Mouse (Mus musculus) forebrain, embryonic 16.5 days (tissue): ENCODE measurements around the gene Cyth1. TPM values are rescaled to one million over a fixed set of nuclear protein-coding genes. Genes with fewer than 3 reads are reported as not detected.

Source experiments
- ATAC-seq: fragments of 200-750 bp; cut with Nextera tagmentation; 2 replicates; pipeline ENCODE4 v1.8.0; 2017; ENCODE audit warnings: mild to moderate bottlenecking, moderate library complexity
- H3K27ac ChIP-seq: fragments of 300-500 bp; sonication (generic); 2 replicates; pipeline ENCODE4 v1.5.1; 2014; ENCODE audit warnings: low read length, control low read depth
- H3K27me3 ChIP-seq: fragments of 300-500 bp; sonication (generic); replicated peaks from 2 replicates; pipeline ENCODE4 v1.6.1; 2014; ENCODE audit warnings: low read length; ENCODE audit not compliant: control insufficient read depth, insufficient read depth
- H3K36me3 ChIP-seq: fragments of 300-500 bp; sonication (generic); 2 replicates; pipeline ENCODE4 v1.6.1; 2014; ENCODE audit not compliant: control insufficient read depth, insufficient read depth
- H3K4me1 ChIP-seq: fragments of 300-500 bp; sonication (generic); replicated peaks from 2 replicates; pipeline ENCODE4 v1.6.1; 2014; ENCODE audit warnings: low read length; ENCODE audit not compliant: control insufficient read depth, insufficient read depth
- H3K4me2 ChIP-seq: fragments of 300-500 bp; sonication (generic); 2 replicates; pipeline ENCODE4 v1.6.1; 2014; ENCODE audit warnings: mild to moderate bottlenecking, low read length, control low read depth
- H3K4me3 ChIP-seq: fragments of 300-500 bp; sonication (generic); replicated peaks from 2 replicates; pipeline ENCODE4 v1.5.1; 2014; ENCODE audit warnings: mild to moderate bottlenecking, low read length, control low read depth
- H3K9ac ChIP-seq: fragments of 300-500 bp; sonication (generic); replicated peaks from 2 replicates; pipeline ENCODE4 v1.6.1; 2014; ENCODE audit warnings: low read depth, low read length, control low read depth
- H3K9me3 ChIP-seq: fragments of 300-500 bp; sonication (generic); 2 replicates; pipeline ENCODE4 v1.6.1; 2016; ENCODE audit warnings: low read length; ENCODE audit not compliant: control insufficient read depth
- WGBS: fragments of 180-500 bp; shearing (Covaris S2); extraction: QIAGEN DNeasy Blood & Tissue Kit; methylation state at CpG from one replicate; pipeline ENCODE4 v1.1.7; 2014; 5-methylcytosine and 5-hydroxymethylcytosine counted together
- polyA plus RNA-seq: library from polyadenylated mRNA; unstranded; fragments of >200 nt; fragmentation: Nextera tagmentation; extraction: Ambion mirVana; gene quantifications from 2 replicates; pipeline ENCODE4 v1.2.1, GENCODE M21; 2015

Gene Cyth1
- polyA plus RNA-seq, 1 experiment from 2014 or later, result 32.1 TPM

- H3K4me1 ChIP-seq, result 0 out of 2 replicates have a peak, but pooled peaks cover 4% of the 10 kb centered on the region
- H3K4me2 ChIP-seq, result no peak overlapping the region
- H3K9me3 ChIP-seq, result no peaks in the 10 kb centered on the region
- H3K27me3 ChIP-seq, result no peaks in the 10 kb centered on the region
- H3K36me3 ChIP-seq, result no peaks in the 10 kb centered on the region
- H3K27ac ChIP-seq, result no peak overlapping the region
- no peak for ATAC-seq
- 10% methylated on average over 7 of the region's 7 CpGs for WGBS
- no peak overlapping the region for H3K4me3 ChIP-seq
- H3K9ac ChIP-seq, result no peak overlapping the region
Observed at GRCm38 (mm10) chr11:118142547-118143165, 105.7 kb downstream of the Cyth1 start.

GRCm38 (mm10) chr11:118140771-118141565 lies 107.4 kb downstream of the Cyth1 start:
- H3K27me3 ChIP-seq, result no peaks in the 10 kb centered on the region
- no peaks in the 10 kb centered on the region for H3K9me3 ChIP-seq
- no peak overlapping the region for H3K4me3 ChIP-seq
- H3K4me1 ChIP-seq, result 0 out of 2 replicates have a peak, but pooled peaks cover 4% of the 10 kb centered on the region
- no peak for ATAC-seq
- no peak overlapping the region for H3K4me2 ChIP-seq
- 85% methylated on average over 10 of the region's 10 CpGs for WGBS
- H3K27ac ChIP-seq, result no peak overlapping the region
- H3K36me3 ChIP-seq, result no peaks in the 10 kb centered on the region
- no peak overlapping the region for H3K9ac ChIP-seq

- Histone ChIP-seq H3K27ac (no peak overlapping the region), H3K4me1 (peaks cover 8% of the 10 kb centered on the region; the same call in 1 of the 2 replicates), H3K9me3 (no peaks in the 10 kb centered on the region), H3K27me3 (no peaks in the 10 kb centered on the region), H3K4me3 (no peak overlapping the region), H3K4me2 (no peak overlapping the region), H3K36me3 (no peaks in the 10 kb centered on the region), H3K9ac (no peak overlapping the region)
- 100% methylated on average over 6 of the region's 6 CpGs for WGBS
- ATAC-seq, result no peak
Observed at GRCm38 (mm10) chr11:118138347-118138746, 110.0 kb downstream of the Cyth1 start.

- Histone ChIP-seq H3K9ac (no peak overlapping the region), H3K4me2 (no peak overlapping the region), H3K9me3 (no peaks in the 10 kb centered on the region), H3K27ac (no peak overlapping the region), H3K36me3 (no peaks in the 10 kb centered on the region), H3K4me1 (peaks cover 6% of the 10 kb centered on the region; the same call in 1 of the 2 replicates), H3K4me3 (no peak overlapping the region), H3K27me3 (no peaks in the 10 kb centered on the region)
- WGBS, result 35% methylated on average over 5 of the region's 5 CpGs
- no peak for ATAC-seq
Observed at GRCm38 (mm10) chr11:118136172-118136632, 112.2 kb downstream of the Cyth1 start.

GRCm38 (mm10) chr11:118135271-118135670 lies 113.1 kb downstream of the Cyth1 start:
- ATAC-seq, result no peak
- WGBS, result 94% methylated on average over 6 of the region's 6 CpGs
- H3K27ac ChIP-seq, result no peak overlapping the region

GRCm38 (mm10) chr11:118133752-118134169 lies 114.6 kb downstream of the Cyth1 start:
- Histone ChIP-seq H3K9ac (no peak overlapping the region), H3K36me3 (no peaks in the 10 kb centered on the region), H3K27me3 (no peaks in the 10 kb centered on the region), H3K27ac (peak overlapping the region; percentile 9), H3K9me3 (no peaks in the 10 kb centered on the region), H3K4me2 (no peak overlapping the region), H3K4me3 (no peak overlapping the region), H3K4me1 (peaks cover 6% of the 10 kb centered on the region; the same call in 1 of the 2 replicates)
- WGBS, result 26% methylated on average over 4 of the region's 4 CpGs
- ATAC-seq, result peak; percentile 70

More at GRCm38 (mm10) chr11:118135271-118135670, 113.1 kb downstream of the Cyth1 start:
- Histone ChIP-seq H3K4me3 (no peak overlapping the region), H3K27me3 (no peaks in the 10 kb centered on the region), H3K9ac (no peak overlapping the region), H3K4me1 (peaks cover 6% of the 10 kb centered on the region; the same call in 1 of the 2 replicates), H3K9me3 (no peaks in the 10 kb centered on the region), H3K4me2 (no peak overlapping the region), H3K36me3 (no peaks in the 10 kb centered on the region)

DNA sequence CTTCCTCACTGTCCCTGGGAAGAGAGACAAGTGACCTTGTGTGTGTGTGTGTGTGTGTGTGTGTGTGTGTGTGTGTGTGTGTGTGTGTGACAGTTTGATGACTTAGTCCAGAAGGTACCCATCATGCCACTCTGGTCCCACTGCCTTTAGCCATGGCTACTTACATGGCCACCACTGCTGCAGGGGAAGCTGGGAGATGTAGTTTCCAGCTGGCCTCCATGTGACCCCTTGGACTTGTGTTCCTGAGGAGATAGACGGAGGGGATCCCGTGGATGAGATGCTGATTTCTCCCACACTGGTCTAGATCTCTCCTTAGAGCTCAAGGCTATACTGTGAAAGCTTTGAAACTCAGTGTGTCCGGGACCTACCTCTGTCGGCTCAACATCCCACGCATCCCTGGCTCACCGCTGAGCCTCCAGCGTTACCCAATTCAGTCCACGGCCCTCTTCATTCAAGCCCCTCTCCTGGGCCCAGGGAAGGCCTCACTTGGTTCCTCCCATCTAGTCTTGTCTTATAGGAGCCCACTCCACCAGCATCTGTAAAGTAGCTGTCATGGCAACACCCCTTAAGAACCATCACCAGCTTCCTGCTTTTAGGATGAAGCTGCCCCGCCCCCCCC lies 115.2 kb downstream of the Cyth1 start:
- WGBS, result 45% methylated on average over 9 of the region's 9 CpGs
- H3K27me3 ChIP-seq, result no peaks in the 10 kb centered on the region
- peaks cover 6% of the 10 kb centered on the region; the same call in 1 of the 2 replicates for H3K4me1 ChIP-seq
- H3K36me3 ChIP-seq, result no peaks in the 10 kb centered on the region
- H3K9ac ChIP-seq, result no peak overlapping the region
- H3K4me2 ChIP-seq, result no peak overlapping the region
- H3K27ac ChIP-seq, result peak overlapping the region; percentile 41; the same call in 1 of the 2 replicates
- no peak overlapping the region for H3K4me3 ChIP-seq
- peak; percentile 6; the same call in 1 of the 2 replicates for ATAC-seq
- no peaks in the 10 kb centered on the region for H3K9me3 ChIP-seq

GRCm38 (mm10) chr11:118132136-118132535 lies 116.3 kb downstream of the Cyth1 start:
- Histone ChIP-seq H3K4me1 (peaks cover 6% of the 10 kb centered on the region; the same call in 1 of the 2 replicates), H3K27ac (no peak overlapping the region), H3K9ac (no peak overlapping the region), H3K9me3 (no peaks in the 10 kb centered on the region), H3K27me3 (no peaks in the 10 kb centered on the region), H3K4me2 (no peak overlapping the region), H3K36me3 (no peaks in the 10 kb centered on the region), H3K4me3 (no peak overlapping the region)
- ATAC-seq, result no peak
- WGBS, result 78% methylated on average over 8 of the region's 8 CpGs

DNA sequence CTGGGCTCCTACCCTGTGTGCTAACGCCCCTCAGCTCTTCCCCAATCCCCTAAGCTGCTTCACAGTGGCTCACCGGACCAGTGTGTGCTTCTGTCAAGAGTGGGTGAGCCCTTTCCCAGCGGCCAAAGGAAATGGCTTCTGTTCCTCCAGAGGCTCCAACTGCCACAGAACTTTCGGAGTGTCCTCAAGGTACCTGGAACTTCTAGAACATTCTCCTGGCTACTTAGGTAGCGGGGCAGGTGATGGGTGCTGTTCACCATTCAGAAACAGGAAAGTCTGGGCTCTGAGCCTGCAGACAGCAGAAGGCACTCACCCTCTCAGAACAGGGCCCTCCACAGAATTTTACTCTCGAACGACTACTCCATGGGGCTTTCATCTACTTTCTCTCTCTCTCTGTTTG lies 117.9 kb downstream of the Cyth1 start, which contains the start of gene Dnah17:
Dnah17 (minus strand) TSS at position 101 of the 400 bp plus-strand sequence.
- ATAC-seq, result no peak
- H3K4me2 ChIP-seq, result no peak within 1 kb of the TSS
- 85% methylated on average over 7 of the region's 7 CpGs for WGBS
- no peak within 1 kb of the TSS for H3K9ac ChIP-seq
- H3K27me3 ChIP-seq, result no peaks in the 10 kb centered on the region
- H3K4me3 ChIP-seq, result no peak within 1 kb of the TSS
- no peaks in the 10 kb centered on the region for H3K36me3 ChIP-seq
- H3K4me1 ChIP-seq, result peaks cover 6% of the 10 kb centered on the region; the same call in 1 of the 2 replicates
- H3K9me3 ChIP-seq, result no peaks in the 10 kb centered on the region
- no peak within 1 kb of the TSS for H3K27ac ChIP-seq
